Mouse (Mus musculus): ENCODE results near the gene Ticam1. TPM values are rescaled to one million over a fixed set of nuclear protein-coding genes. Genes with fewer than 3 reads are reported as not detected.

The Ticam1 gene
- polyA plus RNA-seq, 1 experiment from 2014 or later: 2.5 TPM

DNA sequence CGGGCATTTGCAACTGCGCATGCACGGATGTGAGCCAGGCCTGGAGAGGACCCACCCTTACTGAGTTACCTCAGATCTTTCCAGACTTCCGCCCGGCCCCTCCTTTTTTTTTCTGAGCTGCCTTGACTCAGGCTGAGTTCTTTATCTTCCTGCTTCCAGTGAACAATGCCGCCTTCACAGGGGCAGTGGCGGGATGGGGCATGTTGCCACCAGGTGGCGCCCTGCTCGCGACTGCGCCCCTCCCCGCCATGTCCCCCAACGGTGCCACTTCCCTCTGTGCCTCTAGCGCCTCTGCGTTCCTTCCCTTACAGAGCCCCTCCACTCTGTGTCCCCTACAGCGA, 14.6 kb upstream of the Ticam1 start:
- peak; percentile 96 for DNase-seq (ENCODE audit: low spot score)

DNA sequence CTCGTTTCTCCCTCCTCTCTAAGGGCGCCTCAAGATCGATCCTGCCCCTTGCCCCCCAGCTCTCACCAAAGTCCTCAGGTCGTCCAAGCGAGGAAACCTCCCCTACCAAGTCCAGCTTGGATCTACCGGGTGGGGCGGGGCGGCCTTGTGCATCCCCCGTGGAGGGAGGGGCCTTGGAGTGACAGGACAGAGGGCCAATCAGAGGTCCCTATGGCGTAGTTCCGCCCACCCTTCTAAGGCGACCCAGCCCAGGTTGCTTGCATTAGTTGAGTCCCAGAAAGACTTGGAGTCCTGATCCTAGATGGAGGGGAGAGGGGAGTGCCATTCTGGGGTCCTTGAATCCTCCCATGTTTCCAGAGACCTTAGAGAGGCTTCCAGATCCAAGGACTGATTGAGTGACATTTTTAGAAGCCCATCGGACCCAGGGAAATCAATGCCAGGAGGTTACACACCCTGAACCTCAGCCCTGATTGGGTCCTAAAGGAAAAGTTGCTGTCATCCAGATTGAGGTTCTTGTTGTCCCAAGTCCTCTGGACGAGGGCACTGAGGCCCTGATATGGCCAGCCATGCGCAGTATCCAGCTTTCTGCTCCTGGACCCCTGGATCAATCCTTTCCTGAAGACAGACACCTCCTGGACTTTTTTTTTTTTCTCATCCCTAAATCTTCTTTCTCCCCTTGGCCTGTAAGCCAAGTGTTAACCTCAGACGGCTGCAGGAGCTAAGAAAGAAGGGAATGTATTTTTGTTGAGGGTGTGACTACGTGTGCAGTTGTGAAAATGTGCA, 14.0 kb upstream of the Ticam1 start:
- peak; percentile 93 for DNase-seq (ENCODE audit: low spot score)

DNA sequence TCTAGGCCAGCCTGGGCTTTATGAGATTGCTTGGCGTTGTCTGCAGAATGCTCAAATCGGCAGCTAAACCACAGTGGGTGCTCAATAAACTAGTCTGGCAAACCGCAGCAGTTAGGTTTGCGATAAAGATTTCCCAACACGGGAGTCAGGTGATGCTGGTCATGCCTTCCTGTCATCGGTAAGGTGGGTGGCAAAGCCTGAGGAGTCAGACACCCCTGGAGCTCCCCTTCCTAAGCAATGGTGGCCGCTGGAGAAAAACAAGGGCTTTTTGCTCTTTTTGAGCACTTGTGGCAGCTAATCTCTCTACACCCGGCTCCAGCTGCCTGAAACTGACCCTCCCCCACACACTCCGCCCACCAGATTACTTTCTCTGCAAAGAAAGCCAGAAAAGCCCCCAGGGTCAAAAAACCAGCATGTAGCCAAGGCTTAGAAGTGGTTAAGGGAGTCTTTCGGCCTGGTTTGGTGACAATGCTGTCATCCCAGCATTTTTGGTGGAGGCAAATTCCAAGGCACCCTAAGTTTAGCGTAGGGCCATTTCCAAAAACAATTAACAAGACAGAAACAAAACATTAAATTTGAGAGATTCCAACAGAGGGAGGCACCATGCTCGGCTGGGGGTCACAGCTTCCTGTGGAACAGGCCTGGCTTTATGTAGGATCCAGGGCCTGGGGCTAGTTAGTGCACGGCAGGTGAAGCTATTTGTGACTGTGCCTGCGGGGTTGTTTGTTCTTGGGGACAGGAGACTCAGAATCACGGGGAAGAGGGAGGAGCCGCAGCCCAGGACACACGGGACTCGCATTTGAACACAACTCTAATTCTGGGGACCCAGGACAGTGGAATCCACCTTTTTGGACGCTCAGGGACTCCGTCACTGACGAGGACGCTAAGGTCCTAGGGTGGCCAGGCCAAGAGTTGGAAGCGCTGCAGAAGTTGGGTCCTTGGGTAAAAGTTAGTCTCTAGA, 13.1 kb upstream of the Ticam1 start:
- peak; percentile 52 for DNase-seq (ENCODE audit: low spot score)

DNA sequence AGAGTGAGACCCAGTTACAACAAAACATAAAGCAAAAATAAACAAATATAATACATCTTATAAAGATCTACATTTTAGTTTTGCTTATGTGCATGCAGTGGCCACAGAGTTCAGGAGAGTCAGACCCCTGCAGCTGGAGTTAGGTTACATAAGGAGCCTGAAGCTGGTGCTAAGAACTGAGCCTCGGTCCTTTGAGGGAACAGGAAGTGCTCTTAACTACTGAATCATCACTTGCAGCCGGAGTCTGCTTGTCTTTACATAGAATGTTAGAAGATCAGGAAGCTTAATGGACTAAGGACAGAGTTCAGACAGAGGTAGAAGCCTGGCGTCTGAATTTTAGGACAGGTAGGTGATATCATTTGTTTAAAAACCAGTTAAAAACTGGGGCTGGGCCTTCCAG, 12.3 kb upstream of the Ticam1 start:
- DNase-seq (ENCODE audit: low spot score): no peak

DNA sequence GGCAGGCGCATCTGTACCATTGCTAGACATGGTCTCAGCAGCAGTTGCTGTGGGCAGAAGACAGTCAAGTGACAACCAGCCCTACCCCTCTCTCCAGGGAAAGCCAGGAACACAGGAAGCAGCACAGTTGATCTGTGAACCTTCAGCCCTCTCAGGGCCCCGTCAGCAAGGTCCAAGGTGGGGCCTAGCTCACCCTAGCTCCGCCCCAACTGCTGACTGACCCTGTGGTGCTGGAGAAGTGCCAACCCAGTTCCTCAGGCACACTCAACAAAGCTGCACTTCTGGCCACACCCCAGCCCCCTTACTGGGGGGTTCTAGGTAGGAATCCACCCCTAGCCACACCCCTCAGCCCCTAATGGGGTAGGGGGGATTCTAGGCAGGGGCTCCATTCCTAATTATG, 11.2 kb upstream of the Ticam1 start:
- no peak for DNase-seq (ENCODE audit: low spot score)

DNA sequence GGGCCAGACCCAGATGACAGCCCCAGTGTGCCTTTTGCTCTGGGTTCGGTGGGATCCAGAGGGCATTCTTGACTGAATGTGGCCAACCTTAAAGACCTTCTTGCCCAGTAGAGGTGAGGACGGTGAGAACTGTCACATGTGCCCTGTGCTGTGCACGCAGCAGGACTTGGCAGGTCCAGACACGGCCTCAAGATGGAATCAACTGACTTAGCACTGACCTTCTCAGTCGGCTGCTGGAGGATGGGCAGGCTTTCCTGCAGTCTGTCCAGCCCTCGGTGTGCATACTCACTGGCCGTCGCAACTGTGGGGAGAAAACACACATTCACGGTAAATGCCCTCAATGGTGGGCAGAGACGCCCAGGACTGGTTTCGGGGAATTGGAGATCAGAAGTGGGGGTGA, 9.4 kb upstream of the Ticam1 start:
- DNase-seq (ENCODE audit: low spot score): no peak

DNA sequence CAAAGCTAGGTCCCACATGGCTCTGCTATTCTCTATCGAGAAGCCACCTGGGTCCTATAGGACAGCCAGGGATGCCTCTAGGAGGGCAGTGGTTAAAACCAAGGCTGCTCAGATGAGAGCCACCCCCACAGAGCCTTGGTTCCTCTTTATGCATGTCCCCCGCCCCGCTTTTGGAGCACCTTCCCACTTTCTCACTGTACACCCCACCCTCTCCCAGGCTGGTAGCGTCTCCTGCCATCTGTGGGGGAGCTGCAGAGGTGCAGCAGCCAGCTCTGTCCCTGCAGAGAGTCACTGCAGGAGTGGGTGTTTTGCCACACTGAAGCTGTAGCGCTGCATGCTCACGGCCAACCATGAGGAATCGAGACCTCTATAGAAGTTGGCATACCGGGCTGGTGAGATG, 6.7 kb upstream of the Ticam1 start:
- no peak for DNase-seq (ENCODE audit: low spot score)

DNA sequence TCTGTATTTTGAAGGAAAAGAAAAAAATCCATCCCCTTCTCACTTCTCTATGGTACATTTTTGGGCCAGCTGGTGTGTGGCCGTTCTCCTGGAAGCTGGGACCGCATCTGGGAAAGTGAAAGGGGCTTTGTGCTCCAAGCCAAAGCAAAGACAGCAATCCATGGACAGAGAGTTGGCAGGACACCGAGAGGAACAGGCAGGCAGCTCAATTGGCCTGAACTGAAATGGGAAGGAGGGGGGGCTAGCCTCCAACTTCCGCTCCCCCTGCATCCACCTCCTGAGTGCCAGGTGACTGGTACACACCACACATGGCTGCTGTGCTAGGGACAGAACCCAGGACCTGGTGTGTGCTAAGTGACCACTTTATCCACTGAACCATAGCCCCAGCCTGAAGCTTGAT, 6.2 kb upstream of the Ticam1 start:
- no peak for DNase-seq (ENCODE audit: low spot score)

DNA sequence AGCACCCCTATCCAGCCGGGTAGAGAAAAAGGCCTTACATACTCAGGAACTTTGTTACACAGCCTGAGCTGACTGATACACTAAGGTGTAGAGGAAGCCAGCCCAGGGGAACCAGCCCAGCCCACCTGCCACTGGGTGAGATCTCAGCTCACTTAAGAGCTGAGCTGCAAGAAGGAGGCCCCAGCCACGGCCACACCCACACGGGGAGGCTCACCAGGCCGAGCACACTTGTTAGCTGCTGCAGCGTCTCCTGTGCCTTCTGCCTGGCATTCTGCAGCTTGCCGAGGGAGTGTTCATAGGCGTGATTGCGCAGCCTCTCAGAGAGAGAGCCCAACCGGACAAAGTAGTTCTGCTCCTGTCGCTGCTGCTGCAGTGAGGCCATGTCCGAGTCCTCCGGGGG, 4.6 kb upstream of the Ticam1 start:
- DNase-seq (ENCODE audit: low spot score): no peak

DNA sequence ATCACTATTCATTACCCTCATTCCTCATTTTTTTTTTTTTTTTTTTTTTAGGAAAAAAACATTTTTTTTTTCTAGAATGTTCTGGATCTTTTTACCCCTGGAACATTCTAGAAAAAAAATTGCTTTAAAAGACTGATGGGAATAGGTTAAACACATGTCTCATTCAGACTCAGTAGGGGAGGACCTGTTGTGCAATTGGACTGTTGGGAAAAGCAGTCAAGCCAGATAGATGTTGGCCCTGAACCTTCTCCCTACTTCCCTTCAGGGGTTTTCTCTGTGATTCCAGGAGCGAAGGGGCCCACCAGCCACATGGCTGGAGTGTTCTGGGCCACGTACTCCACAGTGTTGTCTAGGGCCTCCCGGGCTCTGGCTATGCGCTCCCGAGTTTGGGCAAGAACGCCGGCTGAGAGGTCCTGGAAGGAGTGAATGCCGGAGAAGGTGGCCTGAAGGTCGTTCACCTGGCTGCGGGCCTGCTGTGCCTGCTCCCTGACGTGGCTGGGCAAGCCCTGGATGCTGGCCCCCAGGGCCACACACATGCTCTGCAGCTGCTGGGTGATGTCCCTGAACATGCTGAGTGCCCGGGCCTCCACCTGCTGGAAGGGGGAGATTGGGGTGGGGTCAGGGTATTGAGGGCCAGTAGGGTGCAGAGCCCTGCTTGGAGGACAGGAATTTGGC, 3.0 kb upstream of the Ticam1 start:
- DNase-seq (ENCODE audit: low spot score): no peak

DNA sequence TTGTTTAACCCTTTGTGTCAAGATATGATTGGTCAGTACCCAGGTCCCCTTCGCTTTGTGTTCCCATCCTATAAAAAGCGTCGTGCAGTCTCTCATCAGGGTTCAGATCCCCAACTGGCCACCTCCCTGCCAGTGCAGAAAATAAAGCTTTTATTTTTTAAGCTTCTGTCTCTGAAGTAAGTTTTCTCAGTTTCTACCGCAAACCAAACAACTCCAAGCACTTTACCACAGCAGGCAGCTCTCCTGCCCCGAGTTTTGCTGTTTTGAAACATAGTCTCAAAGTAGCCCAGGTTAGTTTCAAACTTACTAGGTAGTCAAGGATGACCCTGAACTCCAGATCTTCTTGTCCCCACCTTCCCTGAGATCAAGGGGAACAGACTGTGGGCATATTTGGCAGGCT, 1.8 kb upstream of the Ticam1 start:
- DNase-seq (ENCODE audit: low spot score): no peak

DNA sequence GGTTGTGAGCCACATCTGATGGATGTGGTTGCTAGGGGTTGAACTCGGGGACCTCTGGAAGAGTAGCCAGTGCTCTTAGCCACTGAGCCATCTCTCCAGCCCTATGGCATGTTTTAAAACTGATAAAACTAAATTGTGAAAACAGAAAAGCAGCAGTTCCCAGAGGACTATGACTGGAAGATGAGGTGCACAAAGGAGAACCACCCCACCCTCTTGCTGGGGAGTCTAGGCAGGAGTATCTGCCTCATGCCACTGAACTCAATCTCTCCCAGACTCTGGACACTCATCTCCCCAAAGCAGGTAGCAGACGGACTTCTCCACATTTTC, 944 bp upstream of the Ticam1 start:
- DNase-seq (ENCODE audit: low spot score): no peak

DNA sequence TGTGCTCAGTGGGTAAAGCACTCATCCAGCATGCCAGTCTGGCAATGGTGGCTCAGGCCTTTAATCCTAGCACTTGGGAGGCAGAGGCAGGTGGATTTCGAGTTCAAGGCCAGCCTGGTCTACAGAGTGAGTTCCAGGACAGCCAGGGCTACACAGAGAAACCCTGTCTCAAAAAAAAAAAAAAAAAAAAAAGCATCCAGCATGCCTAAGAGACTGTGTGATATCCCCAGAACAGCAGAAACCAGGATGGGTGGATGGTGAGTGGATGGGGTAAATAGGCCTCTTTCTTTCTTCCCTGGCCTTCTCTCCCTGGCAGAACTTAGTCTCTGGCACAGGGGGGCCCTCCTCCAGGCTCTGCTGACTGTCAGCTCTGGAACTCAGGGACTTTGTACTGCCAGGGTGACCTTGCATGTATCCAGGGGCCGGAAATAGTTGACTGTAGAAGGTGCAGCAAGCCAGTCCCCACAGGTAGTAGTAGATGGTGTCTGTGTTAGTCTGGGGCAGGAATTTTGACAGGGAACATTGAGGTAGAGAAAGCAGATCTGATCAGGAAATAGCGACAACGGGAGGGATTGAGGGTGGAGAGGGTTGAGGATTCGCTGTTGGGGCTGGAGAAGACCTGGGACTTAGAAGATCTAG, 625 bp downstream of the Ticam1 start:
- no peak for DNase-seq (ENCODE audit: low spot score)

DNA sequence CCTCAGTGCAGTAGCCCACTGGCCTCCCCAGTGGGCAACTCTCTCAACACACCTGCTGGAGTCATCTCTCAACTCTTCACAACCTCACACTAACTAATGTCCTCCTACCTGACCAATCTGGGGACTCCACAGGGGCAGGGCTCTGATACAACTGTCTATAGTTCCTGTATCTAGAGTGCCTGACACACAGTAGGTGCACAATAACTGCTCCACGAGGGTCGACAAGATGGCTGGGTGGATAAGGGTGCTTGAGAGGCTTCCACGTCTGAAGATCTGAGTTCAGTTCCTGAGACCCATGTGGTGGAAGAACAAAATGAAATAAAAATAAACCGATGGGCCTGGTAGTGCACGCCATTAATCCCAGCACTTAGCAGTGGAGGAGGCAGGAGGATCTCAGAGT, 2.6 kb downstream of the Ticam1 start:
- DNase-seq (ENCODE audit: low spot score): no peak

DNA sequence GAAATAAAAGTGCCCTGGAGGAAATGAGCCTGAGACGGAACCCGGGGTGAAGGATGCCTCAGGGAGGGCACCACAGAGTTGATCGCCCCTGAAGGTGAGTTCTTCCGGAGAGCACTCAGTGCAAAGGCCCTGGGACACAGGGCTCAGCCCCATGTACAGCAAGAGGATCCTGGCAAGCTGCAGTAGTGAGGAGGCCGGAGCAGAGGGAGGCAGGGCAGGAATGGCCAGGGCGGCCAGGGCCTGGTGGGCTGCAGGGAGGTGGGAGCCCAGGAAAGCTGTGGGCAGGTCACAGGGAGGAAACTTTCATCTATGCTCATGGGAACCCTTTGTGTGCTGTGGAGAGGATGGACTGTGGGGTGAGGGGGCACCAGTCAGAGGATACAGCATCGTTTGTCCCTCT, 3.1 kb downstream of the Ticam1 start:
- DNase-seq (ENCODE audit: low spot score): no peak

DNA sequence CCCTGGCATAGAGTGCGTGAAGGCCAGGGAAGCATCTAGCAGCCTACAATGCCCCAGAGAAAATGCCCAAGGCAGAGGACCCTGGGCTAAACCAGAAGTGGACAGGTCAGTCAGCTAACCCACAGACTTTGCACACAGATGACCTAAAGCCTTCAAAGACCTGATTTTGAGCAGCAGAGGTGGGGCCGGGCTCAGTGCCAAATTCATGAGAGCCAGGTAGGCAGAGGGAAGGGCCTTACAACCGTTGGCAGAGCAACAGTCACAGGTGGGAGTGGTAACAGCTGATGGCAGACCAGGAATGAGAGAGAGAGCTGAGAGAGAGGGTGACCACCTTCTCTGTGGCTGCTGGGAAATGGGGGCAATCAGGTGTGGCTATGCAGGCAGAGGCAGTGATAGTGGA, 3.9 kb downstream of the Ticam1 start:
- no peak for DNase-seq (ENCODE audit: low spot score)

DNA sequence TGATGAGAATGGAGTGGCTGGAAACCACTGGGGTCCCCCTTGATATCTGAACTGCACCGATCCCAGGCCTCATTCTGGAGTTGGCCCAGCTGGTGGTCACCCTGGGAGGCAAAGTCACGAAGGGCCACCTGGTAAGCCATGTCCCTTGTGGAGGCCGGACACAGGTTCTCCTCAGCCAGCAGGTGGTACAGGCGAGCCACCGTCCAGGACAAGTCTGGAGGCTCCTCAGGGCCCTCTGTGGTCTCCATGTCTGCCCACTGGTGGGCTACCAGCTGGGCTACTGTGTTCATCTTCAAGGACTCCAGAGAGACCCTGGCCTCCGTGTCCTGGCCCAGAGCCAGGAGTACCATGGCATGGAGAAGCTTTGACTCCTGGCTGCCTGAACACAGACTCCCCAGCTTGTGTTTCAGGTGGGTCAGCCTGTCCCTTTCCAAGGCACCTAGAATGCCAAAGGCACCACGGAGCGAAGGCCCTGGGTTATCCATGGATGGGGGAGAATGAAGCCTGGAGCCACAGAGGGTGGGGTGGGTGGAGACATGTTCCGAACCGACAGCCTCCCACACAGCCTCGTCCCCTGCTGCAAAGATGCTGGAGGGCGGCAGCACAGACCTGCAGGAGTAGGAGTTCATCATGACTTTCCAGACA, 4.9 kb downstream of the Ticam1 start:
- DNase-seq (ENCODE audit: low spot score): no peak

DNA sequence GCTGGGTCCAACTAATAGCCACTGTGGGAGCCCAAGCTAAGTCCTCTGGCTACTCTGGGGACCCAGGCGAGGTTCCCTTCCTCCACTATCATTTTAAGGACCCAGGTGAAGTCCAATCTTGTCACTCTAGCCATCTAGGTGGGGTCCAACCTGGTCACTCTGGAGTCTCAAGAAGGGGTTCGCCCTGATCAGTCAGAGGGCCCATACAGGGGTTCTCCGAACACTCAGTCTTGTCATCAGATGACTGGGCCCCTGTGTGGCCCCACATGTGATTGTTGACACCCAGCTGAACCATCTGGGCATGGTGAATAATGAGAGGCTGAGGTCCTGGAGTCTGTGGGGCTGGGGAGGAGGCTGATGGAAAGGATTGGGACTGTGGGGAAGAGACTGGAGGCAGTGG, 6.8 kb downstream of the Ticam1 start:
- DNase-seq (ENCODE audit: low spot score): no peak

DNA sequence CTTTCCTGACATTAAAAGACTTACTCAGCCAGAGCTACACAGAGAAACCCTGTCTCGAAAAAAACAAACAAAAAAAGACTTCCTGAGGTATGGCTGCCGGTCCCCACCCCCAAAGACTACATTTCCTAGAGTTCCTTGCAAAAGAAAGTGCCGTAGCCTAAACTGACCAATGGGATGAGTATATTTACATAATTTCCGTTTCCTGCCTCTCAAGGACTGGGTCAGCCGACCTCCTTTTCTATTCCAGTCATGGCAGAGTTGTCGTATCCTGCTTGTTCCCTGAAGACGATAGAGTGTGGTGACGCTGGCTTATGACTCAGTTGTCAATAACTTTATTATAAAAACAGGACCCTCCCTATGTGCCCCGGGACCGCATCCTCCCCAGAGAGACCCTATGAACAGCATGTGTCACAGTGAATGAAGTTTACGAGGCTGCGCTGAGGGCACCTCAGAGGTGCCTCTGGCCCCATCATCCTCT, 7.4 kb downstream of the Ticam1 start:
- DNase-seq (ENCODE audit: low spot score): peak; percentile 88

DNA sequence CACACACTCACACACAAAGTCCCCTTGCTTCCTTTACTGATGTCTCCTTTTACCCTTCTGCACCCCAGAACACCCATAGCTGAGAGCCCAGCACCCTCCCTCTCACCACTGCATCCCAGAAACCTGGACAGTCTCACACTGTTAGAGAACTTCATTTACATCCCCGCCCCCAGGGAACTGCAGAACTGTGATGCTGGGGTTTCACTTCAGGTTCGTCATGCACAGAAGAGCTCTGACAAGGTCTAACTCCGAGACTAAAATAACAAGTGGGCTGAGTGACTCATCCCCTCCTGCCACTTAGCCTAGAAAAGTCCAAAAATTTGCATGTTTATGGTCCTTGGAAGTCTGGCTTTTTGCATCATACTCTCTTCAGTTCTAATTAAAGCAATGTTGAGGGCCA, 10.3 kb downstream of the Ticam1 start:
- DNase-seq (ENCODE audit: low spot score): no peak

DNA sequence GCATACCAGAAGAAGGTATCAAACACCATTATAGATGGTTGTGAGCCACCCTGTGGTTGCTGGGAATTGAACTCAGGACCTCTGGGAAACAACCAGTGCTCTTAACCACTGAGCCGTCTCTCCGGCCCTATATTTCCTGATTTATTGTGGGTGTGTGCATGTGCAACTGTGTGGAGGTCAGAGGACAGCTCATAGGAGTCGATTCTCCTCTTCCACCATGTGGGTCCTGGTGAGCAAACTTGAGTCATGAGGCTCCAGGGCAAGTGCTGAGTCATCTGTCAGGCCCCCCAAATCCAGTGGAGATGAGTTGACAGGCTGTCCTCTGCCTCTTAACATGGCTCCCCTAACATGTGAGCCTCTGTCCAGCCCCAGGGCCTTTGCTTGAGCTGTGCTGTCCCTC, 10.7 kb downstream of the Ticam1 start:
- no peak for DNase-seq (ENCODE audit: low spot score)
